Comparison of ENCODE assay signal across 25 mouse cellular contexts in genomic region chr4:86074871-86075270, GRCm38 (mm10).
DNase-seq lines count a peak whose midpoint lies in the region; ATAC-seq and TF ChIP-seq lines count a peak whose summit lies in the region.
"Had no signal": no experiment of that assay in that cellular context is flagged by ENCODE, and none has a peak within 500 bp of the region (broad histone marks: within the 10 kb centered on the region; RNA-seq: fewer than 3 reads in every experiment).

No protein-coding gene starts in this region.

- H3K4me1 ChIP-seq in heart, embryonic 12.5 days (replicated peaks): peaks cover 15% of the 10 kb centered on the region
- H3K4me1 ChIP-seq in lung, postnatal 0 days (ENCODE audit: insufficient read depth, low read depth, low read length): no peaks in the 10 kb centered on the region
- H3K4me1 ChIP-seq in limb, embryonic 15.5 days: peaks cover 12% of the 10 kb centered on the region
- no peaks in the 10 kb centered on the region for H3K4me1 ChIP-seq in hindbrain, postnatal 0 days (ENCODE audit: insufficient read depth, low read length)
- H3K4me1 ChIP-seq: stomach, embryonic 15.5 days had no signal

- 0 out of 2 replicates have a peak overlapping the region, but pooled peaks have one; percentile 7 for H3K4me2 ChIP-seq in heart, embryonic 12.5 days
- H3K4me2 ChIP-seq in lung, postnatal 0 days (replicated peaks; ENCODE audit: low read depth, low read length): no peak overlapping the region
- H3K4me2 ChIP-seq in limb, embryonic 15.5 days: no peak overlapping the region
- H3K4me2 ChIP-seq in hindbrain, postnatal 0 days (ENCODE audit: low read depth, low read length): no peak overlapping the region
- H3K4me2 ChIP-seq: embryonic facial prominence, embryonic 13.5 days; heart, embryonic 15.5 days; hindbrain, embryonic 13.5 days; liver, embryonic 11.5 days; midbrain, embryonic 11.5 days; stomach, embryonic 15.5 days had no signal

- peak overlapping the region; percentile 28; the same call in 1 of the 2 replicates for H3K4me3 ChIP-seq in gastrocnemius, adult 2 months
- no peak overlapping the region for H3K4me3 ChIP-seq in heart, embryonic 12.5 days
- no peak overlapping the region for H3K4me3 ChIP-seq in lung, postnatal 0 days (ENCODE audit: low read depth, low read length)
- no peak overlapping the region for H3K4me3 ChIP-seq in limb, embryonic 15.5 days
- no peak overlapping the region for H3K4me3 ChIP-seq in hindbrain, postnatal 0 days (ENCODE audit: low read length)
- H3K4me3 ChIP-seq: embryonic facial prominence, embryonic 13.5 days; heart, embryonic 15.5 days; hindbrain, embryonic 13.5 days; left cerebral cortex, adult 2 months; stomach, embryonic 15.5 days had no signal

- no peak for ATAC-seq in heart, embryonic 12.5 days (ENCODE audit: insufficient number of reproducible peaks, low FRiP score)
- ATAC-seq in lung, postnatal 0 days: no peak
- no peak for ATAC-seq in limb, embryonic 15.5 days (ENCODE audit: insufficient number of reproducible peaks, low FRiP score, low TSS enrichment, low read depth)
- no peak for ATAC-seq in hindbrain, postnatal 0 days
- ATAC-seq: forebrain, embryonic 16.5 days; liver, postnatal 0 days had no signal

- intact Hi-C loops in gastrocnemius, adult 2 months (cut with DNase I): no loop called here
- intact Hi-C loops in gastrocnemius, postnatal 14 days (cut with DNase I; ENCODE audit: low total_unique reads): no loop called here

- no peak for TF ChIP-seq CTCF in gastrocnemius, adult 2 months (IDR thresholded peaks at IDR 0.05)
- TF ChIP-seq CTCF in lung, postnatal 0 days (IDR thresholded peaks at IDR 0.05): no peak
- TF ChIP-seq CTCF in hindbrain, postnatal 0 days (IDR thresholded peaks at IDR 0.05; ENCODE audit: low read depth): no peak

- no peak for TF ChIP-seq EP300 in lung, postnatal 0 days (IDR thresholded peaks at IDR 0.05)

- DNase-seq in gastrocnemius, adult 2 months: peak; percentile 18
- no peak for DNase-seq in gastrocnemius, postnatal 14 days
- DNase-seq in heart, postnatal 4 days: no peak
- peak; percentile 31 for DNase-seq in lung, postnatal 0 days (ENCODE audit: low spot score)
- no peak for DNase-seq in lung, postnatal 4 days
- no peak for DNase-seq in hindbrain, postnatal 0 days (ENCODE audit: low spot score)
- DNase-seq: adrenal gland, postnatal 10 days; cerebellum, adult 2 months; cerebellum, postnatal 25 days; gastrocnemius, postnatal 25 days; kidney, adult 9 months; liver, postnatal 0 days; right cerebral cortex, adult 18-20 months; right cerebral cortex, postnatal 4 days; thymus, postnatal 25 days had no signal

- H3K9ac ChIP-seq in heart, embryonic 12.5 days: no peak overlapping the region
- H3K9ac ChIP-seq in lung, postnatal 0 days (replicated peaks; ENCODE audit: low read depth): no peak overlapping the region
- no peak overlapping the region for H3K9ac ChIP-seq in limb, embryonic 15.5 days
- H3K9ac ChIP-seq in hindbrain, postnatal 0 days (replicated peaks; ENCODE audit: low read length): no peak overlapping the region
- H3K9ac ChIP-seq: embryonic facial prominence, embryonic 13.5 days; heart, embryonic 15.5 days; hindbrain, embryonic 13.5 days; liver, postnatal 0 days; stomach, embryonic 15.5 days had no signal

- WGBS in heart, embryonic 12.5 days: 22% methylated on average over 1 of the region's 1 CpGs
- WGBS in lung, postnatal 0 days: 21% methylated on average over 1 of the region's 1 CpGs
- WGBS in limb, embryonic 15.5 days: 32% methylated on average over 1 of the region's 1 CpGs
- 48% methylated on average over 1 of the region's 1 CpGs for WGBS in hindbrain, postnatal 0 days

- no peaks in the 10 kb centered on the region for H3K27me3 ChIP-seq in heart, embryonic 12.5 days (replicated peaks)
- no peaks in the 10 kb centered on the region for H3K27me3 ChIP-seq in lung, postnatal 0 days (replicated peaks; ENCODE audit: insufficient read depth, low read length)
- no peaks in the 10 kb centered on the region for H3K27me3 ChIP-seq in limb, embryonic 15.5 days
- no peaks in the 10 kb centered on the region for H3K27me3 ChIP-seq in hindbrain, postnatal 0 days (ENCODE audit: insufficient read depth, low read length)
- H3K27me3 ChIP-seq: embryonic facial prominence, embryonic 13.5 days; heart, embryonic 15.5 days; hindbrain, embryonic 13.5 days; stomach, embryonic 15.5 days had no signal

- H3K27ac ChIP-seq in gastrocnemius, adult 2 months: peak overlapping the region; percentile 48
- H3K27ac ChIP-seq in heart, embryonic 12.5 days (ENCODE audit: poor library complexity, severe bottlenecking): no peak overlapping the region
- H3K27ac ChIP-seq in lung, postnatal 0 days (ENCODE audit: low read length): no peak overlapping the region
- peak overlapping the region; percentile 38; the same call in 1 of the 2 replicates for H3K27ac ChIP-seq in limb, embryonic 15.5 days
- no peak overlapping the region for H3K27ac ChIP-seq in hindbrain, postnatal 0 days
- H3K27ac ChIP-seq: embryonic facial prominence, embryonic 13.5 days; heart, embryonic 15.5 days; hindbrain, embryonic 13.5 days; left cerebral cortex, adult 2 months; stomach, embryonic 15.5 days had no signal

- no peaks in the 10 kb centered on the region for H3K36me3 ChIP-seq in heart, embryonic 12.5 days
- H3K36me3 ChIP-seq in lung, postnatal 0 days (ENCODE audit: insufficient read depth, low read length): no peaks in the 10 kb centered on the region
- H3K36me3 ChIP-seq in limb, embryonic 15.5 days: no peaks in the 10 kb centered on the region
- H3K36me3 ChIP-seq in hindbrain, postnatal 0 days (ENCODE audit: insufficient read depth, low read length): no peaks in the 10 kb centered on the region
- H3K36me3 ChIP-seq: embryonic facial prominence, embryonic 13.5 days; heart, embryonic 15.5 days; hindbrain, embryonic 13.5 days; stomach, embryonic 15.5 days had no signal

- no peaks in the 10 kb centered on the region for H3K9me3 ChIP-seq in heart, embryonic 12.5 days (replicated peaks)
- no peaks in the 10 kb centered on the region for H3K9me3 ChIP-seq in lung, postnatal 0 days (ENCODE audit: low read length)
- H3K9me3 ChIP-seq in limb, embryonic 15.5 days: no peaks in the 10 kb centered on the region
- H3K9me3 ChIP-seq in hindbrain, postnatal 0 days (ENCODE audit: low read length): no peaks in the 10 kb centered on the region
- H3K9me3 ChIP-seq: embryonic facial prominence, embryonic 13.5 days; heart, embryonic 15.5 days; hindbrain, embryonic 13.5 days; stomach, embryonic 15.5 days had no signal

Comparison
In these comparisons a context has a peak if more than half of its experiments do, and no peak if none do; other contexts are left out.
1. DNase-seq: peak in gastrocnemius, adult 2 months (single experiment) and lung, postnatal 0 days (single experiment); none in gastrocnemius, postnatal 14 days (single experiment), heart, postnatal 4 days (single experiment), lung, postnatal 4 days (0 of 2) and hindbrain, postnatal 0 days (single experiment).
2. H3K27ac ChIP-seq: peak in gastrocnemius, adult 2 months (single experiment) and limb, embryonic 15.5 days (single experiment); none in heart, embryonic 12.5 days (single experiment), lung, postnatal 0 days (single experiment) and hindbrain, postnatal 0 days (single experiment).